Mouse (Mus musculus) forebrain, embryonic 12.5 days (tissue): ENCODE measurements around the gene Rbms1. TPM values are rescaled to one million over a fixed set of nuclear protein-coding genes. Genes with fewer than 3 reads are reported as not detected.

Experiments
- ATAC-seq: fragments of 200-750 bp; cut with Nextera tagmentation; 2 replicates; pipeline ENCODE4 v1.8.0; 2017; ENCODE audit warnings: moderate TSS enrichment; ENCODE audit not compliant: low FRiP score
- H3K27ac ChIP-seq: fragments of 300-500 bp; sonication (generic); 2 replicates; pipeline ENCODE4 v1.5.1; 2016; ENCODE audit warnings: mild to moderate bottlenecking
- H3K27me3 ChIP-seq: fragments of 300-500 bp; sonication (generic); 2 replicates; pipeline ENCODE4 v1.6.1; 2016; ENCODE audit warnings: mild to moderate bottlenecking
- H3K36me3 ChIP-seq: fragments of 300-500 bp; sonication (generic); replicated peaks from 2 replicates; pipeline ENCODE4 v1.6.1; 2016; ENCODE audit warnings: mild to moderate bottlenecking
- H3K4me1 ChIP-seq: fragments of 300-500 bp; sonication (generic); 2 replicates; pipeline ENCODE4 v1.6.1; 2016
- H3K4me2 ChIP-seq: fragments of 300-500 bp; sonication (generic); 2 replicates; pipeline ENCODE4 v1.6.1; 2016; ENCODE audit warnings: mild to moderate bottlenecking, moderate library complexity
- H3K4me3 ChIP-seq: fragments of 300-500 bp; sonication (generic); replicated peaks from 2 replicates; pipeline ENCODE4 v1.5.1; 2016; ENCODE audit warnings: mild to moderate bottlenecking
- H3K9ac ChIP-seq: fragments of 300-500 bp; sonication (generic); 2 replicates; pipeline ENCODE4 v1.6.1; 2016; ENCODE audit warnings: mild to moderate bottlenecking
- H3K9me3 ChIP-seq: fragments of 300-500 bp; sonication (generic); 2 replicates; pipeline ENCODE4 v1.6.1; 2016
- WGBS: fragments of 180-500 bp; shearing (Covaris S2); methylation state at CpG from one replicate; pipeline ENCODE4 v1.1.7; 2016; 5-methylcytosine and 5-hydroxymethylcytosine counted together
- polyA plus RNA-seq: library from polyadenylated mRNA; unstranded; fragments of >200 nt; fragmentation: Nextera tagmentation; extraction: Ambion mirVana; gene quantifications from 2 replicates; pipeline ENCODE4 v1.2.1, GENCODE M21; 2016

The Rbms1 gene
- 24.6 and 31.9 TPM in 2 replicates for polyA plus RNA-seq

- WGBS, result under 1% methylated on average over 41 of the region's 51 CpGs
- H3K4me1 ChIP-seq, result peaks cover 13% of the 10 kb centered on the region
- H3K9me3 ChIP-seq, result no peaks in the 10 kb centered on the region
- peak within 1 kb of the TSS; percentile 70 for H3K27ac ChIP-seq
- peak within 1 kb of the TSS; percentile 70 for H3K4me3 ChIP-seq
- peaks cover 37% of the 10 kb centered on the region for H3K27me3 ChIP-seq
- peak; percentile 89 for ATAC-seq
- peak within 1 kb of the TSS; percentile 68 for H3K9ac ChIP-seq
- H3K36me3 ChIP-seq, result no peaks in the 10 kb centered on the region
- peak within 1 kb of the TSS; percentile 99 for H3K4me2 ChIP-seq
These were observed at the start of gene Rbms1 for GRCm38 (mm10) chr2:60962671-60963421. TSS of gene Rbms1 (minus strand) at chr2:60963192.

- Histone ChIP-seq H3K9me3 (no peaks in the 10 kb centered on the region), H3K4me2 (no peak overlapping the region), H3K4me1 (peaks cover 6% of the 10 kb centered on the region; the same call in 1 of the 2 replicates), H3K36me3 (no peaks in the 10 kb centered on the region), H3K27ac (no peak overlapping the region), H3K9ac (no peak overlapping the region), H3K27me3 (no peaks in the 10 kb centered on the region), H3K4me3 (no peak overlapping the region)
- ATAC-seq, result peak; percentile 73
- WGBS, result 11% methylated on average over 3 of the region's 3 CpGs
These were observed 49.3 kb upstream of the Rbms1 start for GRCm38 (mm10) chr2:61012249-61012828.

GRCm38 (mm10) chr2:60986286-60986685 lies 23.3 kb upstream of the Rbms1 start:
- Histone ChIP-seq H3K9me3 (no peaks in the 10 kb centered on the region), H3K27ac (no peak overlapping the region), H3K4me2 (no peak overlapping the region), H3K9ac (no peak overlapping the region), H3K4me3 (no peak overlapping the region), H3K36me3 (no peaks in the 10 kb centered on the region), H3K27me3 (no peaks in the 10 kb centered on the region), H3K4me1 (no peaks in the 10 kb centered on the region)
- 82% methylated on average over 5 of the region's 5 CpGs for WGBS
- ATAC-seq, result no peak

GRCm38 (mm10) chr2:60978538-60979313 lies 15.7 kb upstream of the Rbms1 start:
- Histone ChIP-seq H3K27ac (no peak overlapping the region), H3K4me1 (0 out of 2 replicates have a peak, but pooled peaks cover 6% of the 10 kb centered on the region), H3K27me3 (no peaks in the 10 kb centered on the region), H3K4me3 (no peak overlapping the region), H3K36me3 (no peaks in the 10 kb centered on the region), H3K4me2 (no peak overlapping the region), H3K9me3 (no peaks in the 10 kb centered on the region), H3K9ac (no peak overlapping the region)
- 58% methylated on average over 4 of the region's 4 CpGs for WGBS
- 0 out of 2 replicates have a peak, but pooled peaks have one; percentile 41 for ATAC-seq

GRCm38 (mm10) chr2:60972189-60972814 lies 9.3 kb upstream of the Rbms1 start:
- Histone ChIP-seq H3K27me3 (no peaks in the 10 kb centered on the region), H3K9ac (no peak overlapping the region), H3K27ac (no peak overlapping the region), H3K4me3 (no peak overlapping the region), H3K36me3 (no peaks in the 10 kb centered on the region), H3K4me1 (no peaks in the 10 kb centered on the region), H3K4me2 (no peak overlapping the region), H3K9me3 (no peaks in the 10 kb centered on the region)
- 79% methylated on average over 7 of the region's 7 CpGs for WGBS
- ATAC-seq, result no peak

GRCm38 (mm10) chr2:60963616-60964015 lies 624 bp upstream of the Rbms1 start:
- 15% methylated on average over 5 of the region's 5 CpGs for WGBS
- peak overlapping the region; percentile 68; the same call in 1 of the 2 replicates for H3K9ac ChIP-seq
- no peak overlapping the region for H3K27ac ChIP-seq
- H3K36me3 ChIP-seq, result no peaks in the 10 kb centered on the region
- peaks cover 37% of the 10 kb centered on the region for H3K27me3 ChIP-seq
- no peak for ATAC-seq
- peaks cover 13% of the 10 kb centered on the region for H3K4me1 ChIP-seq
- peak overlapping the region; percentile 99 for H3K4me2 ChIP-seq
- no peaks in the 10 kb centered on the region for H3K9me3 ChIP-seq
- H3K4me3 ChIP-seq, result peak overlapping the region; percentile 70

GRCm38 (mm10) chr2:60962001-60962670 lies 856 bp downstream of the Rbms1 start:
- H3K4me2 ChIP-seq, result peak overlapping the region; percentile 99
- H3K4me3 ChIP-seq, result peak overlapping the region; percentile 70
- H3K4me1 ChIP-seq, result peaks cover 13% of the 10 kb centered on the region
- peak overlapping the region; percentile 68 for H3K9ac ChIP-seq
- H3K27me3 ChIP-seq, result peaks cover 37% of the 10 kb centered on the region
- H3K36me3 ChIP-seq, result no peaks in the 10 kb centered on the region
- ATAC-seq, result peak; percentile 87
- H3K9me3 ChIP-seq, result no peaks in the 10 kb centered on the region
- H3K27ac ChIP-seq, result peak overlapping the region; percentile 70
- under 1% methylated on average over 57 of the region's 64 CpGs for WGBS

GRCm38 (mm10) chr2:60961281-60961680 lies 1.7 kb downstream of the Rbms1 start:
- ATAC-seq, result no peak
- Histone ChIP-seq H3K4me1 (peaks cover 13% of the 10 kb centered on the region), H3K27me3 (peaks cover 37% of the 10 kb centered on the region), H3K4me3 (peak overlapping the region; percentile 70; the same call in 1 of the 2 replicates), H3K9me3 (no peaks in the 10 kb centered on the region), H3K4me2 (peak overlapping the region; percentile 99; the same call in 1 of the 2 replicates), H3K36me3 (no peaks in the 10 kb centered on the region), H3K27ac (no peak overlapping the region), H3K9ac (no peak overlapping the region)
- 49% methylated on average over 5 of the region's 5 CpGs for WGBS

GRCm38 (mm10) chr2:60948241-60948640 lies 14.8 kb downstream of the Rbms1 start:
- no peak overlapping the region for H3K4me3 ChIP-seq
- WGBS, result 64% methylated on average over 3 of the region's 3 CpGs
- no peaks in the 10 kb centered on the region for H3K4me1 ChIP-seq
- H3K9ac ChIP-seq, result no peak overlapping the region
- no peaks in the 10 kb centered on the region for H3K9me3 ChIP-seq
- no peaks in the 10 kb centered on the region; the same call in 1 of the 2 replicates for H3K27me3 ChIP-seq
- H3K36me3 ChIP-seq, result no peaks in the 10 kb centered on the region
- no peak for ATAC-seq
- no peak overlapping the region for H3K27ac ChIP-seq
- no peak overlapping the region for H3K4me2 ChIP-seq

- H3K4me1 ChIP-seq, result no peaks in the 10 kb centered on the region
- no peak overlapping the region for H3K9ac ChIP-seq
- H3K27ac ChIP-seq, result no peak overlapping the region
- no peak overlapping the region for H3K4me2 ChIP-seq
- H3K36me3 ChIP-seq, result no peaks in the 10 kb centered on the region
- no peaks in the 10 kb centered on the region; the same call in 1 of the 2 replicates for H3K27me3 ChIP-seq
- no peak overlapping the region for H3K4me3 ChIP-seq
- no peaks in the 10 kb centered on the region for H3K9me3 ChIP-seq
- 92% methylated on average over 4 of the region's 4 CpGs for WGBS
- ATAC-seq, result no peak
These were observed 15.2 kb downstream of the Rbms1 start for GRCm38 (mm10) chr2:60947817-60948216.

GRCm38 (mm10) chr2:60940454-60940961 lies 22.5 kb downstream of the Rbms1 start:
- peaks cover 6% of the 10 kb centered on the region; the same call in 1 of the 2 replicates for H3K4me1 ChIP-seq
- H3K9me3 ChIP-seq, result no peaks in the 10 kb centered on the region
- peak; percentile 78; the same call in 1 of the 2 replicates for ATAC-seq
- no peak overlapping the region for H3K4me2 ChIP-seq
- H3K9ac ChIP-seq, result no peak overlapping the region
- no peak overlapping the region for H3K27ac ChIP-seq
- 43% methylated on average over 8 of the region's 8 CpGs for whole genome bisulfite sequencing
- no peaks in the 10 kb centered on the region for H3K27me3 ChIP-seq
- H3K36me3 ChIP-seq, result no peaks in the 10 kb centered on the region
- H3K4me3 ChIP-seq, result no peak overlapping the region
